Mouse (Mus musculus): Measurements from ENCODE around the gene Yy1. TPM values are rescaled to one million over a fixed set of nuclear protein-coding genes. Genes with fewer than 3 reads are reported as not detected.
"Not testable (repeated sequence)": the region's sequence is repeated elsewhere in the genome, so short reads cannot be mapped to it uniquely, and the experiment has no call there.

Yy1 gene
- polyA plus RNA-seq, 1 experiment from 2014 or later = 21.7 TPM

GRCm38 (mm10) chr12:108841181-108841580 is 48.4 kb downstream of the Yy1 start:
- Histone ChIP-seq H3K9me3 (ENCODE audit: control insufficient read depth, low read length) (no peaks in the 10 kb centered on the region), H3K4me1 (ENCODE audit: control insufficient read depth, insufficient read depth, low read length) (peaks cover 12% of the 10 kb centered on the region), H3K27me3 (ENCODE audit: control insufficient read depth, insufficient read depth, low read length) (no peaks in the 10 kb centered on the region), H3K27ac (replicated peaks; ENCODE audit: low read depth, low read length) (no peak overlapping the region), H3K4me2 (ENCODE audit: low read depth, severe bottlenecking) (no peak overlapping the region), H3K4me3 (ENCODE audit: low read depth, low read length) (no peak overlapping the region), H3K9ac (ENCODE audit: low read length) (no peak overlapping the region), H3K36me3 (ENCODE audit: control insufficient read depth, insufficient read depth, low read length) (peaks cover 11% of the 10 kb centered on the region)
- 86% methylated on average over 6 of the region's 6 CpGs for WGBS
- DNase-seq (ENCODE audit: low spot score) (no peak), ATAC-seq (ENCODE audit: insufficient number of reproducible peaks, low FRiP score, low TSS enrichment, low read depth) (no peak)

GRCm38 (mm10) chr12:108842663-108843062 is 49.9 kb downstream of the Yy1 start:
- Histone ChIP-seq H3K27ac (replicated peaks; ENCODE audit: low read depth, low read length) (no peak overlapping the region), H3K4me2 (ENCODE audit: low read depth, severe bottlenecking) (no peak overlapping the region), H3K27me3 (ENCODE audit: control insufficient read depth, insufficient read depth, low read length) (no peaks in the 10 kb centered on the region), H3K9ac (ENCODE audit: low read length) (no peak overlapping the region), H3K36me3 (ENCODE audit: control insufficient read depth, insufficient read depth, low read length) (peaks cover 12% of the 10 kb centered on the region), H3K4me3 (ENCODE audit: low read depth, low read length) (no peak overlapping the region), H3K4me1 (ENCODE audit: control insufficient read depth, insufficient read depth, low read length) (peaks cover 1% of the 10 kb centered on the region; the same call in 1 of the 2 replicates), H3K9me3 (ENCODE audit: control insufficient read depth, low read length) (no peaks in the 10 kb centered on the region)
- WGBS = 90% methylated on average over 7 of the region's 7 CpGs
- DNase-seq (ENCODE audit: low spot score) (no peak), ATAC-seq (ENCODE audit: insufficient number of reproducible peaks, low FRiP score, low TSS enrichment, low read depth) (no peak)

GRCm38 (mm10) chr12:108848033-108848432 is 55.3 kb downstream of the Yy1 start:
- WGBS = 93% methylated on average over 3 of the region's 3 CpGs
- H3K36me3 ChIP-seq (ENCODE audit: control insufficient read depth, insufficient read depth, low read length); H3K4me1 ChIP-seq (ENCODE audit: control insufficient read depth, insufficient read depth, low read length): not testable (repeated sequence)

GRCm38 (mm10) chr12:108849488-108850022 is 56.8 kb downstream of the Yy1 start:
- 85% methylated on average over 4 of the region's 4 CpGs for WGBS
- no peaks in the 10 kb centered on the region for H3K9me3 ChIP-seq (ENCODE audit: control insufficient read depth, low read length)
- peaks cover 4% of the 10 kb centered on the region for H3K36me3 ChIP-seq (ENCODE audit: control insufficient read depth, insufficient read depth, low read length)
- no peaks in the 10 kb centered on the region for H3K4me1 ChIP-seq (ENCODE audit: control insufficient read depth, insufficient read depth, low read length)
- DNase-seq (ENCODE audit: low spot score) (no peak), ATAC-seq (ENCODE audit: insufficient number of reproducible peaks, low FRiP score, low TSS enrichment, low read depth) (no peak)
- H3K4me2 ChIP-seq (ENCODE audit: low read depth, severe bottlenecking) = no peak overlapping the region
- H3K27ac ChIP-seq (replicated peaks; ENCODE audit: low read depth, low read length) = no peak overlapping the region
- no peak overlapping the region for H3K4me3 ChIP-seq (ENCODE audit: low read depth, low read length)
- no peak overlapping the region for H3K9ac ChIP-seq (ENCODE audit: low read length)
- H3K27me3 ChIP-seq (ENCODE audit: control insufficient read depth, insufficient read depth, low read length) = no peaks in the 10 kb centered on the region

More at GRCm38 (mm10) chr12:108848033-108848432, 55.3 kb downstream of the Yy1 start:
- not testable (repeated sequence) for ATAC-seq (ENCODE audit: insufficient number of reproducible peaks, low FRiP score, low TSS enrichment, low read depth); H3K9ac ChIP-seq (ENCODE audit: low read length); H3K9me3 ChIP-seq (ENCODE audit: control insufficient read depth, low read length); H3K27ac ChIP-seq (replicated peaks; ENCODE audit: low read depth, low read length); DNase-seq (ENCODE audit: low spot score); H3K4me3 ChIP-seq (ENCODE audit: low read depth, low read length); H3K27me3 ChIP-seq (ENCODE audit: control insufficient read depth, insufficient read depth, low read length); H3K4me2 ChIP-seq (ENCODE audit: low read depth, severe bottlenecking)

GRCm38 (mm10) chr12:108850129-108850528 is 57.4 kb downstream of the Yy1 start:
- no peaks in the 10 kb centered on the region for H3K27me3 ChIP-seq (ENCODE audit: control insufficient read depth, insufficient read depth, low read length)
- H3K36me3 ChIP-seq (ENCODE audit: control insufficient read depth, insufficient read depth, low read length) = peaks cover 2% of the 10 kb centered on the region
- ATAC-seq (ENCODE audit: insufficient number of reproducible peaks, low FRiP score, low TSS enrichment, low read depth) = no peak
- no peak overlapping the region for H3K27ac ChIP-seq (replicated peaks; ENCODE audit: low read depth, low read length)
- no peak overlapping the region for H3K4me3 ChIP-seq (ENCODE audit: low read depth, low read length)
- 63% methylated on average over 8 of the region's 8 CpGs for WGBS
- no peaks in the 10 kb centered on the region for H3K4me1 ChIP-seq (ENCODE audit: control insufficient read depth, insufficient read depth, low read length)
- H3K9ac ChIP-seq (ENCODE audit: low read length) = no peak overlapping the region
- DNase-seq (ENCODE audit: low spot score) = no peak
- no peaks in the 10 kb centered on the region for H3K9me3 ChIP-seq (ENCODE audit: control insufficient read depth, low read length)
- H3K4me2 ChIP-seq (ENCODE audit: low read depth, severe bottlenecking) = no peak overlapping the region

- 95% methylated on average over 8 of the region's 8 CpGs for WGBS
- peaks cover 2% of the 10 kb centered on the region; the same call in 1 of the 2 replicates for H3K36me3 ChIP-seq (ENCODE audit: control insufficient read depth, insufficient read depth, low read length)
- H3K4me2 ChIP-seq (ENCODE audit: low read depth, severe bottlenecking) = no peak overlapping the region
- no peaks in the 10 kb centered on the region for H3K9me3 ChIP-seq (ENCODE audit: control insufficient read depth, low read length)
- H3K27ac ChIP-seq (replicated peaks; ENCODE audit: low read depth, low read length) = no peak overlapping the region
- DNase-seq (ENCODE audit: low spot score) = no peak
- no peak for ATAC-seq (ENCODE audit: insufficient number of reproducible peaks, low FRiP score, low TSS enrichment, low read depth)
- no peaks in the 10 kb centered on the region for H3K4me1 ChIP-seq (ENCODE audit: control insufficient read depth, insufficient read depth, low read length)
- H3K9ac ChIP-seq (ENCODE audit: low read length) = no peak overlapping the region
- no peaks in the 10 kb centered on the region for H3K27me3 ChIP-seq (ENCODE audit: control insufficient read depth, insufficient read depth, low read length)
- no peak overlapping the region for H3K4me3 ChIP-seq (ENCODE audit: low read depth, low read length)
These were observed 58.1 kb downstream of the Yy1 start for GRCm38 (mm10) chr12:108850886-108851285.

GRCm38 (mm10) chr12:108852822-108853221 is 60.0 kb downstream of the Yy1 start:
- no peak for ATAC-seq (ENCODE audit: insufficient number of reproducible peaks, low FRiP score, low TSS enrichment, low read depth)
- WGBS = 85% methylated on average over 8 of the region's 8 CpGs

GRCm38 (mm10) chr12:108855081-108855480 is 62.3 kb downstream of the Yy1 start:
- Histone ChIP-seq H3K4me3 (ENCODE audit: low read depth, low read length) (no peak overlapping the region), H3K27me3 (ENCODE audit: control insufficient read depth, insufficient read depth, low read length) (no peaks in the 10 kb centered on the region), H3K9me3 (ENCODE audit: control insufficient read depth, low read length) (no peaks in the 10 kb centered on the region), H3K36me3 (ENCODE audit: control insufficient read depth, insufficient read depth, low read length) (no peaks in the 10 kb centered on the region), H3K4me2 (ENCODE audit: low read depth, severe bottlenecking) (no peak overlapping the region), H3K27ac (replicated peaks; ENCODE audit: low read depth, low read length) (no peak overlapping the region), H3K9ac (ENCODE audit: low read length) (no peak overlapping the region), H3K4me1 (ENCODE audit: control insufficient read depth, insufficient read depth, low read length) (no peaks in the 10 kb centered on the region)
- ATAC-seq (ENCODE audit: insufficient number of reproducible peaks, low FRiP score, low TSS enrichment, low read depth) (no peak), DNase-seq (ENCODE audit: low spot score) (no peak)
- 87% methylated on average over 10 of the region's 10 CpGs for WGBS

More at GRCm38 (mm10) chr12:108852822-108853221, 60.0 kb downstream of the Yy1 start:
- H3K9ac ChIP-seq (ENCODE audit: low read length) = no peak overlapping the region
- no peak for DNase-seq (ENCODE audit: low spot score)
- H3K4me3 ChIP-seq (ENCODE audit: low read depth, low read length) = no peak overlapping the region
- H3K4me2 ChIP-seq (ENCODE audit: low read depth, severe bottlenecking) = no peak overlapping the region
- H3K36me3 ChIP-seq (ENCODE audit: control insufficient read depth, insufficient read depth, low read length) = no peaks in the 10 kb centered on the region; the same call in 1 of the 2 replicates
- no peaks in the 10 kb centered on the region for H3K4me1 ChIP-seq (ENCODE audit: control insufficient read depth, insufficient read depth, low read length)
- no peaks in the 10 kb centered on the region for H3K27me3 ChIP-seq (ENCODE audit: control insufficient read depth, insufficient read depth, low read length)
- H3K9me3 ChIP-seq (ENCODE audit: control insufficient read depth, low read length) = no peaks in the 10 kb centered on the region
- H3K27ac ChIP-seq (replicated peaks; ENCODE audit: low read depth, low read length) = no peak overlapping the region

GRCm38 (mm10) chr12:108856186-108856585 is 63.4 kb downstream of the Yy1 start:
- 92% methylated on average over 8 of the region's 8 CpGs for WGBS
- no peak for DNase-seq (ENCODE audit: low spot score)
- no peak overlapping the region for H3K4me3 ChIP-seq (ENCODE audit: low read depth, low read length)
- H3K4me2 ChIP-seq (ENCODE audit: low read depth, severe bottlenecking) = no peak overlapping the region
- no peaks in the 10 kb centered on the region; the same call in 1 of the 2 replicates for H3K36me3 ChIP-seq (ENCODE audit: control insufficient read depth, insufficient read depth, low read length)
- no peaks in the 10 kb centered on the region for H3K9me3 ChIP-seq (ENCODE audit: control insufficient read depth, low read length)
- no peak for ATAC-seq (ENCODE audit: insufficient number of reproducible peaks, low FRiP score, low TSS enrichment, low read depth)
- H3K4me1 ChIP-seq (ENCODE audit: control insufficient read depth, insufficient read depth, low read length) = no peaks in the 10 kb centered on the region
- no peaks in the 10 kb centered on the region for H3K27me3 ChIP-seq (ENCODE audit: control insufficient read depth, insufficient read depth, low read length)
- H3K9ac ChIP-seq (ENCODE audit: low read length) = no peak overlapping the region
- H3K27ac ChIP-seq (replicated peaks; ENCODE audit: low read depth, low read length) = no peak overlapping the region
